Mouse (Mus musculus) liver, embryonic 14.5 days (tissue): Measurements from ENCODE around the gene St5.

Source experiments
- CTCF ChIP-seq: IDR thresholded peaks from 2 replicates; pipeline ENCODE4 v1.5.1; 2016; ENCODE audit warnings: antibody characterized with exemption, low read depth, control low read depth
- EP300 ChIP-seq: IDR thresholded peaks from 2 replicates; pipeline ENCODE4 v1.6.1; 2016; ENCODE audit warnings: antibody characterized with exemption, low read depth

GRCm38 (mm10) chr7:109608831-109609230, 94.6 kb downstream of the St5 start:
- TF ChIP-seq EP300 (no peak), CTCF (no peak)
